ENCODE assay signal across 11 mouse cellular contexts in the genomic region with DNA sequence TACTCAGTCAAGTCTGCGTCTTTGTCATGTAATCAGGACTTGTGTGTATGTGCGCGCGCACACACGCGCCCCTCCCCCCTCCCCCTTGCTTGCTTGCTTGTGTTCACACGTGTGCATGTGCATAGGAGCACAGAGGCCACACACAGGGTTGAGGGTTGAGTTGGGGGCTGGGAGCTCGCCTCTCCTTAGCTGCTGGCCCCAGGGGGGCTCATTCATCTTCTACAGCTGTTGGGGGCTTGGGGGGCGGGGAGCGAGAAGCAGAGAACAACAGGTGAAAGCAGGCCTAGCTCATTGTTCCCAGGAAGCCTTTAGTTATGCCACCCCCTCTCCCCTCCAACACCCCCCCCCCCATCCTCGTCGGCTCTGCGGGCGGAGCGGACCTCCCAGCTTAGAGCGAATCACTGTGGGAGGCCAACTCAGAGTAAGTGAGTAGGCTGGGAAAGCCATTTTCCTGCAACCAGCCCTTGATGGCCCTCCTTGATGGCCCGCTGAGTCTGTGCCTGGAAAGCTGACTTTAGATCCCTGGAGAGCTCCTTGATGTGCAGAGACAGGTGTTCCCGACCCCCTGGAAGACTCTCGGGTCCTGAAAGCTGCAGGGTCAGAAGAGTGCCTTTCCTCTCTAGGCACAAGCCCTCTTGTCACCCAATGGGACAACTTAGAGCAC.
A peak's percentile ranks its signal among the peaks of the same experiment; 100 is the strongest.
DNase-seq lines count a peak whose midpoint lies in the region; ATAC-seq and TF ChIP-seq lines count a peak whose summit lies in the region.
"Had no signal": no experiment of that assay in that cellular context is flagged by ENCODE, and none has a peak within 500 bp of the region (broad histone marks: within the 10 kb centered on the region; RNA-seq: fewer than 3 reads in every experiment).

No protein-coding gene starts in this region.

- TF ChIP-seq CTCF in stomach, postnatal 0 days (IDR thresholded peaks at IDR 0.05; ENCODE audit: low read depth) = no peak

- no peaks in the 10 kb centered on the region for H3K4me1 ChIP-seq in liver, embryonic 12.5 days
- 0 out of 2 replicates have a peak, but pooled peaks cover 3% of the 10 kb centered on the region for H3K4me1 ChIP-seq in forebrain, embryonic 14.5 days (ENCODE audit: control insufficient read depth, insufficient read depth, low read length)
- H3K4me1 ChIP-seq in stomach, postnatal 0 days (replicated peaks; ENCODE audit: control insufficient read depth, insufficient read depth) = no peaks in the 10 kb centered on the region

- H3K9me3 ChIP-seq in liver, embryonic 12.5 days (replicated peaks) = no peaks in the 10 kb centered on the region
- no peaks in the 10 kb centered on the region for H3K9me3 ChIP-seq in forebrain, embryonic 14.5 days (replicated peaks; ENCODE audit: control insufficient read depth, low read length)
- H3K9me3 ChIP-seq in stomach, postnatal 0 days (ENCODE audit: control insufficient read depth, low read length) = no peaks in the 10 kb centered on the region

- intact Hi-C loops in left cerebral cortex, postnatal 4 days (cut with DNase I) = no loop called here

- H3K27me3 ChIP-seq in liver, embryonic 12.5 days (replicated peaks) = 0 out of 2 replicates have a peak, but pooled peaks cover 3% of the 10 kb centered on the region
- H3K27me3 ChIP-seq in forebrain, embryonic 14.5 days (replicated peaks; ENCODE audit: control insufficient read depth, insufficient read depth, low read length) = no peaks in the 10 kb centered on the region
- no peaks in the 10 kb centered on the region for H3K27me3 ChIP-seq in stomach, postnatal 0 days (ENCODE audit: control insufficient read depth, insufficient read depth, low read length)

- H3K27ac ChIP-seq in liver, embryonic 12.5 days = no peak overlapping the region
- no peak overlapping the region for H3K27ac ChIP-seq in forebrain, embryonic 14.5 days (ENCODE audit: low read depth, low read length)
- H3K27ac ChIP-seq in stomach, postnatal 0 days (replicated peaks) = no peak overlapping the region

- ATAC-seq in liver, embryonic 12.5 days = no peak
- ATAC-seq in forebrain, embryonic 14.5 days = peak; percentile 91
- 0 out of 2 replicates have a peak, but pooled peaks have one; percentile 38 for ATAC-seq in stomach, postnatal 0 days (ENCODE audit: low FRiP score, low TSS enrichment)

- H3K9ac ChIP-seq in liver, embryonic 12.5 days = no peak overlapping the region
- H3K9ac ChIP-seq in forebrain, embryonic 14.5 days (ENCODE audit: low read length) = peak overlapping the region; percentile 17
- H3K9ac ChIP-seq in stomach, postnatal 0 days (ENCODE audit: low read length) = no peak overlapping the region

- WGBS in liver, embryonic 12.5 days (ENCODE audit: insufficient replicate concordance) = 29% methylated on average over 19 of the region's 19 CpGs
- 5% methylated on average over 17 of the region's 19 CpGs for WGBS in forebrain, embryonic 14.5 days
- WGBS in stomach, postnatal 0 days = 34% methylated on average over 17 of the region's 19 CpGs

- no peak overlapping the region for H3K4me2 ChIP-seq in liver, embryonic 12.5 days
- H3K4me2 ChIP-seq in forebrain, embryonic 14.5 days (ENCODE audit: low read length) = peak overlapping the region; percentile 54
- no peak overlapping the region for H3K4me2 ChIP-seq in stomach, postnatal 0 days (replicated peaks; ENCODE audit: low read depth)

- no peak overlapping the region for H3K4me3 ChIP-seq in liver, embryonic 12.5 days
- peak overlapping the region; percentile 15; the same call in 1 of the 2 replicates for H3K4me3 ChIP-seq in forebrain, embryonic 14.5 days (ENCODE audit: low read depth, low read length)
- H3K4me3 ChIP-seq in stomach, postnatal 0 days (ENCODE audit: low read depth, low read length) = no peak overlapping the region

- DNase-seq in liver = peak; percentile 8
- DNase-seq in forebrain, embryonic 14.5 days (ENCODE audit: low spot score) = peak; percentile 72
- DNase-seq in mesoderm, embryonic 11.5 days (ENCODE audit: low read depth, low spot score) = peak; percentile 92
- DNase-seq in stomach, postnatal 0 days (ENCODE audit: low spot score) = no peak
- DNase-seq in thymus, postnatal 25 days = no peak
- DNase-seq in left cerebral cortex, postnatal 4 days = no peak
- DNase-seq in right cerebral cortex, postnatal 36 days (ENCODE audit: low spot score in 2 of 2) = no peak
- DNase-seq: adrenal gland, postnatal 10 days; cerebellum, postnatal 10 days; kidney, adult 9 months had no signal

- H3K36me3 ChIP-seq in liver, embryonic 12.5 days = no peaks in the 10 kb centered on the region
- no peaks in the 10 kb centered on the region for H3K36me3 ChIP-seq in forebrain, embryonic 14.5 days (ENCODE audit: control insufficient read depth, insufficient read depth, low read length)
- no peaks in the 10 kb centered on the region for H3K36me3 ChIP-seq in stomach, postnatal 0 days (ENCODE audit: control insufficient read depth, insufficient read depth, low read length)

- no peak for TF ChIP-seq EP300 in stomach, postnatal 0 days (optimal IDR thresholded peaks at IDR 0.05)

Comparison
In these comparisons a context has a peak if more than half of its experiments do, and no peak if none do; other contexts are left out.
1. DNase-seq: peak in liver (single experiment), forebrain, embryonic 14.5 days (single experiment) and mesoderm, embryonic 11.5 days (single experiment); none in stomach, postnatal 0 days (single experiment), thymus, postnatal 25 days (single experiment), left cerebral cortex, postnatal 4 days (single experiment) and right cerebral cortex, postnatal 36 days (0 of 2).